Mouse (Mus musculus): ENCODE results near the gene I0C0044D17Rik. TPM values are rescaled to one million over a fixed set of nuclear protein-coding genes. Genes with fewer than 3 reads are reported as not detected.

The I0C0044D17Rik gene
- total RNA-seq, 2 experiments from 2014 or later: not detected

GRCm38 (mm10) chr4:98776721-98777427 lies 46.8 kb downstream of the I0C0044D17Rik start:
- no peak for DNase-seq

GRCm38 (mm10) chr4:98773785-98774184 lies 49.9 kb downstream of the I0C0044D17Rik start:
- DNase-seq: no peak

Other genes with a start within 250 kb of the I0C0044D17Rik start
- not detected for gene L1td1, start 97.1 kb downstream of the I0C0044D17Rik start, total RNA-seq (2021)
- 1 to 10 TPM; 2.3 to 3.3 TPM for gene Kank4, start 6.3 kb downstream of the I0C0044D17Rik start, total RNA-seq (2021)
- gene Usp1, start 100.0 kb upstream of the I0C0044D17Rik start, total RNA-seq (2021): 10 to 100 TPM; 26.7 to 27.3 TPM
- gene Angptl3, start 207.1 kb upstream of the I0C0044D17Rik start, total RNA-seq (2021): under 1 TPM; 0.47 to 0.66 TPM

Measured in layer of hippocampus, postnatal 36 days (tissue).